Mouse (Mus musculus): ENCODE measurements around the gene Dctn2. TPM values are rescaled to one million over a fixed set of nuclear protein-coding genes. Genes with fewer than 3 reads are reported as not detected.

The Dctn2 gene
- polyA plus RNA-seq, 1 experiment from 2014 or later = 308 TPM

DNA sequence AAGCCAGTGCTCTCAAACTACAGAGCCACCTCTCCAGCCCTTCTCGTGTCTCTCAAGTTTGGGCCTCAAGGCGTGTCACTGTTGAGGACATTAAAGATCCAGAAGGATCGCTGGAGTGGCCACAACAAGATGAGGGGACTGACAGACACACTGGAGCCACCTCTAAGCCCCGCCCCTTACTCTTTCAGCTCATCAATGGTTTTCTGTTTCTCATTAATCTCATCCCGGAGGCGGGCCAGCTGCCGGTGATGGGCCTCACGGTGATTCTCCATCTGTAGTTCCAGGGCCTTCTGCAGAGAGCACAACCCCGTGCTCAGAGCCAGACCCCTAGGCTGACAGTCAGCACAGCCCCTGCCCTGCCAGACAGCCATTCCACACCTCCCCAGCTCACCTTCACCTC, 29.6 kb upstream of the Dctn2 start:
- H3K4me1 ChIP-seq (replicated peaks) = 0 out of 2 replicates have a peak, but pooled peaks cover 4% of the 10 kb centered on the region
- H3K27me3 ChIP-seq = no peaks in the 10 kb centered on the region
- no peak overlapping the region for H3K4me2 ChIP-seq
- no peaks in the 10 kb centered on the region for H3K9me3 ChIP-seq
- H3K27ac ChIP-seq = no peak overlapping the region
- no peak overlapping the region for H3K9ac ChIP-seq
- WGBS = 33% methylated on average over 9 of the region's 9 CpGs
- H3K4me3 ChIP-seq = no peak overlapping the region
- peaks cover 89% of the 10 kb centered on the region for H3K36me3 ChIP-seq
- no peak for ATAC-seq (ENCODE audit: low FRiP score)

DNA sequence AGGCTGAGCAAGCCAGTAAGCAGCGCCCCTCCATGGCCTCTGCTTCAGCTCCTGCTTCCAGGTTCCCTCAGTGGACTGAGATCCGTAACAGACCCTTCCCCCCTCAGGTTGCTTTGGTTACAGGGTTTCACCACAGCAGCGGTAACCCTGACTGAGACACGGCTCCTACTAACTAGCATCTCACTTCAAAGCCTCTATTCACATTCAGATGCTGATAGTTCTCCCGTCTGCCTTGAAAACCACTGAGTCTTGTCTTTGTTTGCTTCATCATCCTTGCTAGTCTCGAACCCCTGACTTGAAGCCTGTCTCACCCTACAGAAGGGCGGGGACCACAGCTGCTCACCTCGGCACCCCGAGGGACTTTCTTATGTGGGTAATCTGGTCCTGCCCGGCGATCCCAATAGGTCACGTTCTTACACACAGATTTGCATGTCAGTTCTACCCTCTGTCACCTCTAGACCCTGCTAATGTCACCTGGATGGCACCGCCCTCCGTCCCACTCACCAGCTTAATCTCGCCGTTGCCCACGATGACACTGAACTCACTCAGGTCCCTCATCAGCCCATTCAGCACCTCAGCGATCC, 27.8 kb upstream of the Dctn2 start:
- H3K36me3 ChIP-seq = peaks cover 90% of the 10 kb centered on the region
- H3K4me2 ChIP-seq = no peak overlapping the region
- ATAC-seq (ENCODE audit: low FRiP score) = no peak
- H3K4me1 ChIP-seq (replicated peaks) = 0 out of 2 replicates have a peak, but pooled peaks cover 4% of the 10 kb centered on the region
- H3K9me3 ChIP-seq = no peaks in the 10 kb centered on the region
- no peaks in the 10 kb centered on the region for H3K27me3 ChIP-seq
- H3K4me3 ChIP-seq = no peak overlapping the region
- no peak overlapping the region for H3K9ac ChIP-seq
- no peak overlapping the region for H3K27ac ChIP-seq
- WGBS = 72% methylated on average over 18 of the region's 18 CpGs

- no peak overlapping the region for H3K4me3 ChIP-seq
- no peak overlapping the region for H3K4me2 ChIP-seq
- WGBS = 87% methylated on average over 5 of the region's 5 CpGs
- no peak overlapping the region for H3K9ac ChIP-seq
- H3K27me3 ChIP-seq = no peaks in the 10 kb centered on the region
- H3K27ac ChIP-seq = no peak overlapping the region
- peaks cover 40% of the 10 kb centered on the region for H3K36me3 ChIP-seq
- no peak for ATAC-seq (ENCODE audit: low FRiP score)
- H3K4me1 ChIP-seq (replicated peaks) = 0 out of 2 replicates have a peak, but pooled peaks cover 6% of the 10 kb centered on the region
- H3K9me3 ChIP-seq = no peaks in the 10 kb centered on the region
Measured at GRCm38 (mm10) chr10:127250810-127251209, 15.4 kb upstream of the Dctn2 start.

DNA sequence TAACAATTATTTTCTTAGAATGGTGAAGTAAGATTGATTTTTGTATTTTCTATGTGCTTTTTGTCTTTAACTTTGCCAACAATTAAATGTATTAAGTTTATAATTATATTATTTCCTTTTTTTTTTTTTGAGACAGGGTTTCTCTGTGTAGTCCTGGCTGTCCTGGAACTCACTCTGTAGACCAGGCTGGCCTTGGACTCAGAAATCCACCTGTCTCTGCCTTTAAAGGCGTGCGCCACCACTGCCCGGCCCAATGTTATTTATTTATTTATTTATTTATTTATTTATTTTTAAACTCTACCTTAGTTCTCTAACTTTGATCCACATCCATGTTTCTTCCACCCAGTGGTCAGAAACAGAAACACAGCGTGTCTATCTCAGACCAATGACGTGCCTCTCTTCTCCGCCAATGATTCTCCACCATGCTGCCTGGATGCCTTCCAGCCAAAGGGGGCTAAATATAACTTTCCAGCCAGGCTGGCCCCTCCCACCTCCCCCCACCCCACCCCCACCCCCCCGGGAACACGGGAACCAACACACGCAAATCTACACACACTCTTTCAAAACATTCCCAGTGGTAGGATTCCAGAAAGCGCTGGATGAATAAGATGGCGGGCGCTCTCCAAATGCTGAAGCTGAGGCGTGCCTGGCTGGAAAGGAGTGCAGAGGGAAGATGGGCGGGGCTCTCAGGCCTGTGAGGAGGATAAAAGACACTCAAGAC, 10.4 kb upstream of the Dctn2 start:
- WGBS = 28% methylated on average over 14 of the region's 14 CpGs
- no peaks in the 10 kb centered on the region for H3K9me3 ChIP-seq
- H3K4me1 ChIP-seq (replicated peaks) = peaks cover 55% of the 10 kb centered on the region
- H3K4me2 ChIP-seq = peak overlapping the region; percentile 10; the same call in 1 of the 2 replicates
- H3K27me3 ChIP-seq = no peaks in the 10 kb centered on the region
- H3K27ac ChIP-seq = peak overlapping the region; percentile 69; the same call in 1 of the 2 replicates
- H3K9ac ChIP-seq = no peak overlapping the region
- H3K4me3 ChIP-seq = no peak overlapping the region
- peaks cover 21% of the 10 kb centered on the region for H3K36me3 ChIP-seq
- peak; percentile 41; the same call in 1 of the 2 replicates for ATAC-seq (ENCODE audit: low FRiP score)

- ATAC-seq (ENCODE audit: low FRiP score) = no peak
- WGBS = 84% methylated on average over 6 of the region's 6 CpGs
- Histone ChIP-seq H3K27ac (no peak overlapping the region), H3K9me3 (no peaks in the 10 kb centered on the region), H3K36me3 (peaks cover 15% of the 10 kb centered on the region), H3K4me2 (peak overlapping the region; percentile 89; the same call in 1 of the 2 replicates), H3K27me3 (no peaks in the 10 kb centered on the region), H3K4me3 (no peak overlapping the region), H3K9ac (no peak overlapping the region), H3K4me1 (replicated peaks) (peaks cover 67% of the 10 kb centered on the region)
Measured at GRCm38 (mm10) chr10:127257790-127258189, 8.4 kb upstream of the Dctn2 start.

DNA sequence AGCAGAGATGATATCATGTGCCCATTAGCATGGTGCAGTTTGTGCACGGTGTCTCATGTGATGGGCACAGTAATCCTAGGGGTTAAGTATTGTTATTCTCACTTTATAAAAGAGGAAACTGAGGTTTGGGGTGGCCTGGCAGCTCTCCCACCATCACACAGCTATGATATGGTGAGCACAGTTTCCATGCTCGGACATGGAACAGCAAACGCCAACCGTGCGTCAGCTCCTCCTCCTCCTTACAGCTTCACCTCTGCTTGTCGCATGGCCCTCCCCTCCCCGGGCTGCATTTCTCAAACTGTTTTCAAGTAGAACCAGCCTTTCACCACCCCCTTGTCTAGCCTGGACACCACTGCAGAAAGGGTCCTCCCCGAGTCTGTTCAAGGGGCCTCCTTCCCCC, 7.7 kb upstream of the Dctn2 start:
- no peak for ATAC-seq (ENCODE audit: low FRiP score)
- 79% methylated on average over 8 of the region's 8 CpGs for WGBS
- peak overlapping the region; percentile 89 for H3K4me2 ChIP-seq
- H3K9me3 ChIP-seq = no peaks in the 10 kb centered on the region
- peak overlapping the region; percentile 93 for H3K9ac ChIP-seq
- H3K36me3 ChIP-seq = peaks cover 15% of the 10 kb centered on the region
- no peaks in the 10 kb centered on the region for H3K27me3 ChIP-seq
- H3K4me3 ChIP-seq = peak overlapping the region; percentile 70
- H3K27ac ChIP-seq = no peak overlapping the region
- H3K4me1 ChIP-seq (replicated peaks) = peaks cover 73% of the 10 kb centered on the region

DNA sequence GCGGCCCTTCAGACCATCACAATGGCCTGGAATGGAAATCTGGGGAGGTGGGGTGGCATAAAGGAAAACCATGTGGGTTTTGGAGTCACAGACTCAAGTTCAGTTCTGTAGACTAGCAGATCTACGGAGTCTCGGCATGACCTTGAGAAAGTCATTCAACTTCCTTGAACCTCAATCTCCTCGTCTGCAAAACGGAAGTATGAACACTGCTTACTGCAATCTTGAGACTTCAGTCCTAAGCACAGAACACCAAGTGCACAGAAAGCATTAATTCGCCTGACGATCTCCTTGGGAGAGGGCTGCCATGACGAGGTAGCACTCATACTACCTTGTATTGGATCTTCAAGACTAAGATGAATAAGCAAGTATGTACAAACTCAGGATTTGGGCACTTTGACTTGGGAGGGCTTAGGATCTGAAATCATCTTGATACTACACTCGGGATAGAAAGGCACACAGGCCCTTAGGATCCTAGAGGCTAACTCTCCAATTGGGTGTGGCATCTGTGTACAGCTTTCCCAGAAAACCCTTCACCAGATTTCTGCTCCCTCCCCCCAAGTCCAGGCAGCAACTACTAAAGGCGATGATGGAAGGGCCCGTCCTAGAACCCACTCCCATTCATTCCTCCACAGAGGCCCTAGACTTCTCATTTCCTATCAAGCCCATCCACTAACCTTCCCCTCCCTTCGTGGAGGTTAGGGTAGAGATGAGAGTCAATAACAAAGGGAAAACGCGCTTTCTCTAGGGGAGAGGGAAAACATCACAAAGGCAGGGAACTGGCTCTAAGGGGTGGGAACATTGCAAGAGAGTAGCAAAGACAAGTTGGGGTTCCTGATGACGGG, 4.2 kb upstream of the Dctn2 start:
- Histone ChIP-seq H3K9me3 (no peaks in the 10 kb centered on the region), H3K27me3 (0 out of 2 replicates have a peak, but pooled peaks cover 4% of the 10 kb centered on the region), H3K4me3 (peak overlapping the region; percentile 70), H3K4me1 (replicated peaks) (peaks cover 64% of the 10 kb centered on the region), H3K36me3 (peaks cover 8% of the 10 kb centered on the region), H3K27ac (peak overlapping the region; percentile 96), H3K9ac (peak overlapping the region; percentile 93), H3K4me2 (peak overlapping the region; percentile 89)
- ATAC-seq (ENCODE audit: low FRiP score) = no peak
- 55% methylated on average over 15 of the region's 15 CpGs for WGBS

GRCm38 (mm10) chr10:127262548-127263398, 3.4 kb upstream of the Dctn2 start, which contains the start of gene Kif5a:
Kif5a (minus strand) TSS chr10:127263348.
- 0 out of 2 replicates have a peak, but pooled peaks cover 4% of the 10 kb centered on the region for H3K27me3 ChIP-seq
- under 1% methylated on average over 53 of the region's 53 CpGs for WGBS
- H3K36me3 ChIP-seq = 0 out of 2 replicates have a peak, but pooled peaks cover 2% of the 10 kb centered on the region
- ATAC-seq (ENCODE audit: low FRiP score) = peak; percentile 55
- peak within 1 kb of the TSS; percentile 70 for H3K4me3 ChIP-seq
- peak within 1 kb of the TSS; percentile 93 for H3K9ac ChIP-seq
- H3K9me3 ChIP-seq = no peaks in the 10 kb centered on the region
- H3K4me2 ChIP-seq = peak within 1 kb of the TSS; percentile 89
- peak within 1 kb of the TSS; percentile 96 for H3K27ac ChIP-seq
- peaks cover 64% of the 10 kb centered on the region for H3K4me1 ChIP-seq (replicated peaks)

DNA sequence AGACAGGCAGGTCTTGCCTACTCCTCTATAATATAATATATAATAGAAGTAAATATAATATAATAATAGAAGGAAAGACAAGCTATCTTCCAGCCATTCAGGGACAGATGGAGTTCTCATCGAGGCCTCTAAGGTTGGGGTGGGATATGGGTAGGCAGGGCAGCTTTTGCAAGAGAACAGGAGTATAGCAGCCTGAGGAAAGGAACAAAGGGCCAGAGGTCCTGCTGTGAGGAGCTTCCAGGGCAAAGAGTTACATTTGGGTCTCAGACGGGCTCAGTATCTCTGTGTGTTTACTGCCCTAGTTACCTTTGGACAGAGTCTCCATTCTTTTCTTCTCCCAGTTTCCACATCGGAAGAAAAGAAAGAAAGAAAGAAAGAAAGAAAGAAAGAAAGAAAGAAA, 2.5 kb upstream of the Dctn2 start:
- Histone ChIP-seq H3K9ac (peak overlapping the region; percentile 93; the same call in 1 of the 2 replicates), H3K27me3 (0 out of 2 replicates have a peak, but pooled peaks cover 4% of the 10 kb centered on the region), H3K36me3 (peaks cover 6% of the 10 kb centered on the region; the same call in 1 of the 2 replicates), H3K4me1 (replicated peaks) (peaks cover 64% of the 10 kb centered on the region), H3K4me3 (peak overlapping the region; percentile 70), H3K27ac (peak overlapping the region; percentile 96), H3K9me3 (no peaks in the 10 kb centered on the region), H3K4me2 (peak overlapping the region; percentile 89)
- 49% methylated on average over 3 of the region's 3 CpGs for WGBS
- ATAC-seq (ENCODE audit: low FRiP score) = no peak

GRCm38 (mm10) chr10:127264336-127264735, 1.8 kb upstream of the Dctn2 start:
- WGBS = 80% methylated on average over 8 of the region's 8 CpGs
- H3K27ac ChIP-seq = no peak overlapping the region

DNA sequence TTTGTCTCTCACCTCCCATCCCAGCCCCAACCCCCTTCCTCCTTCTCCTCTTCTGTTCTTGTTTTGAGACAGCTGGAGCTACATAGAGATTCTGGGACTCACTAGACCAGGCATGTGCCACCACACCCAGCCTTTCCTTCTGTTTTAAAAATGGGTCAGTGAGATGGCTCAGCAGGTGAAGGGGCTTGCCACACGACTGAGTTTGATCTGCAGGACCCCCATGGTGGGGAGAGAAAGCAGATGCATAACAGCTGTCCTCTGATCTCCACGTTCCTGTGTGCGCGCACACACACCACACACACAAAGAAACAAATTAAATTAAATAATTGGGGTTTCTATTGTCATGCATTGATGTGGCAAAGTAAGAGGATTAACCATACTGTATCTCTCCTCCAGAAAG, 1.2 kb upstream of the Dctn2 start:
- peaks cover 63% of the 10 kb centered on the region for H3K4me1 ChIP-seq (replicated peaks)
- no peak overlapping the region for H3K9ac ChIP-seq
- H3K4me3 ChIP-seq = no peak overlapping the region
- H3K4me2 ChIP-seq = no peak overlapping the region
- H3K27me3 ChIP-seq = 0 out of 2 replicates have a peak, but pooled peaks cover 4% of the 10 kb centered on the region
- peaks cover 14% of the 10 kb centered on the region for H3K36me3 ChIP-seq
- no peak for ATAC-seq (ENCODE audit: low FRiP score)
- 69% methylated on average over 4 of the region's 4 CpGs for WGBS
- no peaks in the 10 kb centered on the region for H3K9me3 ChIP-seq
- H3K27ac ChIP-seq = no peak overlapping the region

More at GRCm38 (mm10) chr10:127264336-127264735, 1.8 kb upstream of the Dctn2 start:
- Histone ChIP-seq H3K27me3 (0 out of 2 replicates have a peak, but pooled peaks cover 4% of the 10 kb centered on the region), H3K4me2 (no peak overlapping the region), H3K9ac (no peak overlapping the region), H3K4me1 (replicated peaks) (peaks cover 64% of the 10 kb centered on the region), H3K4me3 (no peak overlapping the region), H3K36me3 (peaks cover 13% of the 10 kb centered on the region), H3K9me3 (no peaks in the 10 kb centered on the region)
- ATAC-seq (ENCODE audit: low FRiP score) = no peak

Measured in hindbrain, embryonic 13.5 days (tissue).